Mouse (Mus musculus): ENCODE data around the gene Tox2.

Gene Tox2

GRCm38 (mm10) chr2:163273815-163274214 lies 70.9 kb downstream of the Tox2 start:
- no peaks in the 10 kb centered on the region for H3K9me3 ChIP-seq (ENCODE audit: low read length)
- H3K4me1 ChIP-seq (replicated peaks; ENCODE audit: low read depth, low read length), result peaks cover 8% of the 10 kb centered on the region
- peaks cover 14% of the 10 kb centered on the region for H3K27me3 ChIP-seq (ENCODE audit: insufficient read depth, low read length)
- H3K4me3 ChIP-seq (replicated peaks; ENCODE audit: low read length), result no peak overlapping the region
- TF ChIP-seq CTCF (conservative IDR thresholded peaks at IDR 0.05; ENCODE audit: low read length) (peak; percentile 50), NANOG (IDR thresholded peaks at IDR 0.05; ENCODE audit: borderline replicate concordance, low read length) (no peak)
- no peaks in the 10 kb centered on the region for H3K36me3 ChIP-seq (ENCODE audit: insufficient read depth, low read length)

DNA sequence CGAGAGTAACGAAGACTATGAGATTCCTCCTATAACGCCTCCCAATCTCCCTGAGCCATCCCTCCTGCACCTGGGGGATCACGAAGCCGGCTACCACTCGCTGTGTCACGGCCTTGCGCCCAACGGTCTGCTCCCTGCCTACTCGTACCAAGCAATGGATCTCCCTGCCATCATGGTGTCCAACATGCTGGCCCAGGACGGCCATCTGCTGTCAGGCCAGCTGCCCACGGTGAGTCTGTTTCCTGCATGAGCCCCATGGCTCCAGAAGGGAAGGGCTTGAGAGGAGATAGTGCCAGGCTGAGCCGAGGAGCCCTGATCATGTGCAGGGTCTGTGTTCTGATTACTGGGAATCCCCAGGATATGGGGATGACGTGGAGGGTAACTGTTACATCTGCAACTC lies 73.1 kb downstream of the Tox2 start:
- H3K9me3 ChIP-seq (ENCODE audit: low read length), result no peaks in the 10 kb centered on the region
- no peak overlapping the region for H3K4me3 ChIP-seq (replicated peaks; ENCODE audit: low read length)
- H3K4me1 ChIP-seq (replicated peaks; ENCODE audit: low read depth, low read length), result peaks cover 18% of the 10 kb centered on the region
- TF ChIP-seq POU5F1 (IDR thresholded peaks at IDR 0.05; ENCODE audit: borderline replicate concordance, low read length) (no peak), NANOG (IDR thresholded peaks at IDR 0.05; ENCODE audit: borderline replicate concordance, low read length) (no peak), CTCF (conservative IDR thresholded peaks at IDR 0.05; ENCODE audit: low read length) (no peak)
- no peaks in the 10 kb centered on the region for H3K36me3 ChIP-seq (ENCODE audit: insufficient read depth, low read length)
- H3K27me3 ChIP-seq (ENCODE audit: insufficient read depth, low read length), result peaks cover 27% of the 10 kb centered on the region

DNA sequence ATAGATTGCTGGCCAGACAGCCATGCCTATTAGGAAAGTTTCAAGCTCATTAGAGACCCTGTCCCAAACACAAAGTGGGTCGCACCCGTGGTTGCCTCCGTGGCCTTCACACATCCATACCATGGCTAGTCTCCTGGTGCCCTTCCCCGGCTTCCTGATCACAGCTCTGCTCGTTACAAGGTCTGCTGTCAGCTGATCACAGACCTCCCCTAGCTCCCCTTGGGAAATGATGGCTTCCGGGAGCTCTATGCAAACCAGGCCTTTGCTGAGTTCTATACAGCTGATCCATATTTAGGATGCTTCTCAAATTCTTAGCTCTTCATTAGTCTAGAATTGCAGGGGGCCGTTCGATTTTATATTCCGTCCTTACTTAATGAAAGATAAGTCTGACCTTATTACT lies 75.1 kb downstream of the Tox2 start:
- TF ChIP-seq NANOG (IDR thresholded peaks at IDR 0.05; ENCODE audit: borderline replicate concordance, low read length), result no peak
- TF ChIP-seq CTCF (conservative IDR thresholded peaks at IDR 0.05; ENCODE audit: low read length), result no peak
- no peak for TF ChIP-seq POU5F1 (IDR thresholded peaks at IDR 0.05; ENCODE audit: borderline replicate concordance, low read length)
- peaks cover 43% of the 10 kb centered on the region for H3K27me3 ChIP-seq (ENCODE audit: insufficient read depth, low read length)

DNA sequence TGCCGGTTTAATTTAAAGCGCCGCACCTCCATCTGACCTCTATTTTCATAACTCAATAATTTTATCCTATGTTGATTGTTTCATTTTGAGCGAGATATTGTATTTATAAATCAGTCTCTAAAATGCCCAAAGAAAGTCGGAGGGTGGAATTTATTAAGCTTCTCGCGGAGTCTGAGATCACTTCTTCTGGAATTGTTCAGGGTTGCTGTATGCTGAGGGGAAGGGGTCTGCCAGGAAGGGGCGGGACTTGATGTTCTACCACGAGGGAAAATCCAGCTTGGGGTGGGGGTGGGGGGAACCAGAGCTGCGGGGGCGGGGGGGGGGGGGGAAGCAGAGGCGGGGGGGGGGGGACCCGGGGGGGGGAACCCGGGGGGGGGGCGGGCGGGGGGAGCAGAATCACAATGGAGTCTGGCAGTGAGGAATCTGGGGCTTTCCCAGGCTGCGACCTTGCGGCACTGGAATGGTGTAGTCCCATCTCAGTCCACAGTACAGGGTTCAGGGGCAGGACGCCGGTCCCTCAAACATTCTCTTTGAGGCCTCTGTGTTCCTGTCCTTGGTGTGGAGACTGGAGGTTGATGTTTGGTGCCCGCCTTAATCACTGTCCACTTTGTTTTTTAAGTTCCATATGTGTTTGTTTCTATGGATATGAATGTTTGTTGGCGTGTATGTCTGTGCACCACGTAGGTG lies 77.9 kb downstream of the Tox2 start:
- H3K27me3 ChIP-seq (ENCODE audit: insufficient read depth, low read length), result peaks cover 44% of the 10 kb centered on the region
- H3K4me3 ChIP-seq (replicated peaks; ENCODE audit: low read length), result 0 out of 2 replicates have a peak overlapping the region, but pooled peaks have one; percentile 1
- H3K4me1 ChIP-seq (replicated peaks; ENCODE audit: low read depth, low read length), result peaks cover 31% of the 10 kb centered on the region
- TF ChIP-seq NANOG (IDR thresholded peaks at IDR 0.05; ENCODE audit: borderline replicate concordance, low read length), result no peak
- no peak for TF ChIP-seq POU5F1 (IDR thresholded peaks at IDR 0.05; ENCODE audit: borderline replicate concordance, low read length)
- no peak for TF ChIP-seq CTCF (conservative IDR thresholded peaks at IDR 0.05; ENCODE audit: low read length)
- no peaks in the 10 kb centered on the region for H3K9me3 ChIP-seq (ENCODE audit: low read length)
- H3K36me3 ChIP-seq (ENCODE audit: insufficient read depth, low read length), result no peaks in the 10 kb centered on the region

More for the DNA sequence above, 75.1 kb downstream of the Tox2 start:
- peaks cover 26% of the 10 kb centered on the region for H3K4me1 ChIP-seq (replicated peaks; ENCODE audit: low read depth, low read length)
- H3K36me3 ChIP-seq (ENCODE audit: insufficient read depth, low read length), result no peaks in the 10 kb centered on the region
- no peaks in the 10 kb centered on the region for H3K9me3 ChIP-seq (ENCODE audit: low read length)
- H3K4me3 ChIP-seq (replicated peaks; ENCODE audit: low read length), result no peak overlapping the region

DNA sequence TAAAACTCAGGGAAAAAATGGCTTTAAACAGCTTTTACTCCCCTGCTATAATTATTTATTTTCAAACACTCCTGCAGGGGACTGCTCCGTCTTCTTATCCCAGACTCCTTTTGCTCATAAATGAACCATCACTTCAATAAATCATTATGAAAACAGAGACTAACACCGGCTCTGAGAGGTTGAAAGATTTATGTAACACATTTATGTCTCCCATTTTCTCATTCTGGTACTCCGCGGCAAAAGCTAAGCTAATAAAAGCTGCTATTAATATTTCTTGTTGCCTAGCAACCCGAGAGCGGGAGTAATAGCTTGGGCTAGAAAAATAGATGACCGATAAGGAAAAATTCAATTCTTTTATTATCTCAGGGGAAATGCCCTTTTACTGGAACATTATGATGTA lies 81.9 kb downstream of the Tox2 start:
- Histone ChIP-seq H3K9me3 (ENCODE audit: low read length) (no peaks in the 10 kb centered on the region), H3K36me3 (ENCODE audit: insufficient read depth, low read length) (no peaks in the 10 kb centered on the region), H3K4me3 (replicated peaks; ENCODE audit: low read length) (no peak overlapping the region), H3K27me3 (ENCODE audit: insufficient read depth, low read length) (peaks cover 41% of the 10 kb centered on the region), H3K4me1 (replicated peaks; ENCODE audit: low read depth, low read length) (peaks cover 45% of the 10 kb centered on the region)
- TF ChIP-seq CTCF (conservative IDR thresholded peaks at IDR 0.05; ENCODE audit: low read length) (no peak), POU5F1 (IDR thresholded peaks at IDR 0.05; ENCODE audit: borderline replicate concordance, low read length) (no peak)

DNA sequence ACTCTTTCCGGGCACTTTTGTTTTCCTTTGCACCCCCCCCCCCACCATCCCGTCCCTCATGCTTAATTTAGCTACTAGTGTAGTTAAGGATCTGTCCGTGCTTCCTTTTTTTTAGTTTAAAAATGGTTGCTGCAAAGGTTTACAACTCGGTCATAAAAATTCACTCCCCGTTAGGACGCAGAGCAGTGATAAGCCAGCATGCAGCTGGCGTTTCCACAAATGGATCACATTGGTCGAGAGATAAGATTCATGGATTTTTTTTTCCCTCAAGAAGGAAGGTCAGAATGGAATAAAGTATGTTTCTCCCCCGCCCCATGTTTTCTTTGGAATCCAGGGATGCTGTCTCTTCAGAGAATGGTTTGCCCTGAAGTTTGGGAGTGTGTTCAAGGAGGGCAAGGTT lies 82.4 kb downstream of the Tox2 start:
- peaks cover 43% of the 10 kb centered on the region for H3K27me3 ChIP-seq (ENCODE audit: insufficient read depth, low read length)
- TF ChIP-seq CTCF (conservative IDR thresholded peaks at IDR 0.05; ENCODE audit: low read length) (no peak), NANOG (IDR thresholded peaks at IDR 0.05; ENCODE audit: borderline replicate concordance, low read length) (no peak), POU5F1 (IDR thresholded peaks at IDR 0.05; ENCODE audit: borderline replicate concordance, low read length) (no peak)
- H3K4me1 ChIP-seq (replicated peaks; ENCODE audit: low read depth, low read length), result peaks cover 45% of the 10 kb centered on the region
- peak overlapping the region; percentile 49 for H3K4me3 ChIP-seq (replicated peaks; ENCODE audit: low read length)
- H3K9me3 ChIP-seq (ENCODE audit: low read length), result no peaks in the 10 kb centered on the region
- no peaks in the 10 kb centered on the region for H3K36me3 ChIP-seq (ENCODE audit: insufficient read depth, low read length)

DNA sequence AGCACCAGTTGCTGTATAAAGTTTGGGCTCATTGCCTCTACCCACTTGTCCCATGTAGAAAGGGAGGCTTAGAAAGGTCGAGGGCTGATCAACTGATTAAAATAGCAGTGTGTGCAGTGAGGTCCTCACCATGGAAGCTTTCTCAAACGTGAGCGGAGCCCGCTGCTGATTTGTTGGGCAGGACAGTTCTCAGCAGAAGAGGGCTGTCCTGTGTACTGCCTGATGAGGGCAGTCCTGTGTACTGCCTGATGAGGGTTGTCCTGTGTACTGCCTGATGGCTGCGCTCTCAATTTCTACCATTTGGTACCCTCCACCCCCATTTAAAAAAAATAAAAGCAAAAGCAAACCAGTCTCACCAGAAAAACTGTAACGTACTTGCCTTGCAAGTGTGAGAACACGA lies 82.8 kb downstream of the Tox2 start:
- TF ChIP-seq NANOG (IDR thresholded peaks at IDR 0.05; ENCODE audit: borderline replicate concordance, low read length), result no peak
- H3K27me3 ChIP-seq (ENCODE audit: insufficient read depth, low read length), result peaks cover 47% of the 10 kb centered on the region
- peaks cover 46% of the 10 kb centered on the region for H3K4me1 ChIP-seq (replicated peaks; ENCODE audit: low read depth, low read length)
- H3K9me3 ChIP-seq (ENCODE audit: low read length), result no peaks in the 10 kb centered on the region
- peak overlapping the region; percentile 49 for H3K4me3 ChIP-seq (replicated peaks; ENCODE audit: low read length)
- H3K36me3 ChIP-seq (ENCODE audit: insufficient read depth, low read length), result no peaks in the 10 kb centered on the region

GRCm38 (mm10) chr2:163288881-163289379 lies 86.0 kb downstream of the Tox2 start:
- no peaks in the 10 kb centered on the region for H3K36me3 ChIP-seq (ENCODE audit: insufficient read depth, low read length)
- TF ChIP-seq NANOG (IDR thresholded peaks at IDR 0.05; ENCODE audit: borderline replicate concordance, low read length), result peak; percentile 70; the same call in 1 of the 2 replicates
- no peak for TF ChIP-seq POU5F1 (IDR thresholded peaks at IDR 0.05; ENCODE audit: borderline replicate concordance, low read length)
- H3K4me1 ChIP-seq (replicated peaks; ENCODE audit: low read depth, low read length), result peaks cover 34% of the 10 kb centered on the region
- 0 out of 2 replicates have a peak overlapping the region, but pooled peaks have one; percentile 20 for H3K4me3 ChIP-seq (replicated peaks; ENCODE audit: low read length)
- peaks cover 34% of the 10 kb centered on the region for H3K27me3 ChIP-seq (ENCODE audit: insufficient read depth, low read length)
- H3K9me3 ChIP-seq (ENCODE audit: low read length), result no peaks in the 10 kb centered on the region

Data from E14TG2a.4 (cell line).